Mouse (Mus musculus): ENCODE results near the gene Pde10a. TPM values are rescaled to one million over a fixed set of nuclear protein-coding genes. Genes with fewer than 3 reads are reported as not detected.

Pde10a gene
- polyA plus RNA-seq, 1 experiment from 2014 or later, result 1.4 TPM

GRCm38 (mm10) chr17:8847558-8847957 lies 322.4 kb downstream of the Pde10a start:
- Histone ChIP-seq H3K36me3 (ENCODE audit: control insufficient read depth, insufficient read depth, low read length) (no peaks in the 10 kb centered on the region), H3K9ac (replicated peaks; ENCODE audit: low read depth, low read length) (no peak overlapping the region), H3K4me1 (ENCODE audit: control insufficient read depth, insufficient read depth, low read length) (peaks cover 5% of the 10 kb centered on the region; the same call in 1 of the 2 replicates), H3K9me3 (ENCODE audit: control insufficient read depth, low read depth, low read length) (no peaks in the 10 kb centered on the region), H3K4me2 (replicated peaks; ENCODE audit: low read depth, low read length) (no peak overlapping the region), H3K27ac (ENCODE audit: low read length) (no peak overlapping the region), H3K4me3 (ENCODE audit: low read depth, low read length) (no peak overlapping the region), H3K27me3 (ENCODE audit: control insufficient read depth, insufficient read depth, low read length) (no peaks in the 10 kb centered on the region)
- WGBS, result 48% methylated on average over 7 of the region's 7 CpGs
- no peak for ATAC-seq (ENCODE audit: insufficient number of reproducible peaks, insufficient read depth, low FRiP score, low read depth)

- no peak overlapping the region for H3K9ac ChIP-seq (replicated peaks; ENCODE audit: low read depth, low read length)
- WGBS, result 94% methylated on average over 6 of the region's 6 CpGs
- no peaks in the 10 kb centered on the region for H3K36me3 ChIP-seq (ENCODE audit: control insufficient read depth, insufficient read depth, low read length)
- H3K4me3 ChIP-seq (ENCODE audit: low read depth, low read length), result no peak overlapping the region
- H3K9me3 ChIP-seq (ENCODE audit: control insufficient read depth, low read depth, low read length), result no peaks in the 10 kb centered on the region
- H3K4me1 ChIP-seq (ENCODE audit: control insufficient read depth, insufficient read depth, low read length), result no peaks in the 10 kb centered on the region
- H3K4me2 ChIP-seq (replicated peaks; ENCODE audit: low read depth, low read length), result no peak overlapping the region
- no peak overlapping the region for H3K27ac ChIP-seq (ENCODE audit: low read length)
- no peak for ATAC-seq (ENCODE audit: insufficient number of reproducible peaks, insufficient read depth, low FRiP score, low read depth)
- no peaks in the 10 kb centered on the region for H3K27me3 ChIP-seq (ENCODE audit: control insufficient read depth, insufficient read depth, low read length)
These were observed 326.7 kb downstream of the Pde10a start for GRCm38 (mm10) chr17:8851846-8852245.

GRCm38 (mm10) chr17:8856430-8857371 lies 331.5 kb downstream of the Pde10a start:
- Histone ChIP-seq H3K27ac (ENCODE audit: low read length) (no peak overlapping the region), H3K27me3 (ENCODE audit: control insufficient read depth, insufficient read depth, low read length) (no peaks in the 10 kb centered on the region), H3K4me1 (ENCODE audit: control insufficient read depth, insufficient read depth, low read length) (peaks cover 5% of the 10 kb centered on the region; the same call in 1 of the 2 replicates), H3K36me3 (ENCODE audit: control insufficient read depth, insufficient read depth, low read length) (no peaks in the 10 kb centered on the region), H3K4me3 (ENCODE audit: low read depth, low read length) (no peak overlapping the region), H3K9me3 (ENCODE audit: control insufficient read depth, low read depth, low read length) (no peaks in the 10 kb centered on the region), H3K9ac (replicated peaks; ENCODE audit: low read depth, low read length) (no peak overlapping the region), H3K4me2 (replicated peaks; ENCODE audit: low read depth, low read length) (peak overlapping the region; percentile 31)
- 35% methylated on average over 22 of the region's 22 CpGs for WGBS
- ATAC-seq (ENCODE audit: insufficient number of reproducible peaks, insufficient read depth, low FRiP score, low read depth), result peak; percentile 53; the same call in 1 of the 2 replicates

- WGBS, result 71% methylated on average over 23 of the region's 23 CpGs
- H3K27me3 ChIP-seq (ENCODE audit: control insufficient read depth, insufficient read depth, low read length), result no peaks in the 10 kb centered on the region
- no peak overlapping the region for H3K4me2 ChIP-seq (replicated peaks; ENCODE audit: low read depth, low read length)
- no peak for ATAC-seq (ENCODE audit: insufficient number of reproducible peaks, insufficient read depth, low FRiP score, low read depth)
- no peak overlapping the region for H3K27ac ChIP-seq (ENCODE audit: low read length)
- no peak overlapping the region for H3K4me3 ChIP-seq (ENCODE audit: low read depth, low read length)
- H3K36me3 ChIP-seq (ENCODE audit: control insufficient read depth, insufficient read depth, low read length), result no peaks in the 10 kb centered on the region
- H3K4me1 ChIP-seq (ENCODE audit: control insufficient read depth, insufficient read depth, low read length), result peaks cover 5% of the 10 kb centered on the region; the same call in 1 of the 2 replicates
- no peak overlapping the region for H3K9ac ChIP-seq (replicated peaks; ENCODE audit: low read depth, low read length)
- H3K9me3 ChIP-seq (ENCODE audit: control insufficient read depth, low read depth, low read length), result no peaks in the 10 kb centered on the region
These were observed 333.7 kb downstream of the Pde10a start for GRCm38 (mm10) chr17:8858636-8859421.

- H3K9me3 ChIP-seq (ENCODE audit: control insufficient read depth, low read depth, low read length), result no peaks in the 10 kb centered on the region
- no peak overlapping the region for H3K4me3 ChIP-seq (ENCODE audit: low read depth, low read length)
- H3K4me1 ChIP-seq (ENCODE audit: control insufficient read depth, insufficient read depth, low read length), result peaks cover 5% of the 10 kb centered on the region; the same call in 1 of the 2 replicates
- H3K27ac ChIP-seq (ENCODE audit: low read length), result no peak overlapping the region
- H3K36me3 ChIP-seq (ENCODE audit: control insufficient read depth, insufficient read depth, low read length), result no peaks in the 10 kb centered on the region
- ATAC-seq (ENCODE audit: insufficient number of reproducible peaks, insufficient read depth, low FRiP score, low read depth), result no peak
- 27% methylated on average over 4 of the region's 4 CpGs for WGBS
- no peaks in the 10 kb centered on the region for H3K27me3 ChIP-seq (ENCODE audit: control insufficient read depth, insufficient read depth, low read length)
- no peak overlapping the region for H3K9ac ChIP-seq (replicated peaks; ENCODE audit: low read depth, low read length)
- no peak overlapping the region for H3K4me2 ChIP-seq (replicated peaks; ENCODE audit: low read depth, low read length)
These were observed 334.3 kb downstream of the Pde10a start for GRCm38 (mm10) chr17:8859489-8859888.

- Histone ChIP-seq H3K27me3 (ENCODE audit: control insufficient read depth, insufficient read depth, low read length) (no peaks in the 10 kb centered on the region), H3K4me2 (replicated peaks; ENCODE audit: low read depth, low read length) (no peak overlapping the region), H3K4me3 (ENCODE audit: low read depth, low read length) (no peak overlapping the region), H3K36me3 (ENCODE audit: control insufficient read depth, insufficient read depth, low read length) (no peaks in the 10 kb centered on the region), H3K27ac (ENCODE audit: low read length) (no peak overlapping the region), H3K9ac (replicated peaks; ENCODE audit: low read depth, low read length) (no peak overlapping the region), H3K4me1 (ENCODE audit: control insufficient read depth, insufficient read depth, low read length) (no peaks in the 10 kb centered on the region), H3K9me3 (ENCODE audit: control insufficient read depth, low read depth, low read length) (no peaks in the 10 kb centered on the region)
- ATAC-seq (ENCODE audit: insufficient number of reproducible peaks, insufficient read depth, low FRiP score, low read depth), result 0 out of 2 replicates have a peak, but pooled peaks have one; percentile 23
- 67% methylated on average over 8 of the region's 8 CpGs for WGBS
These were observed 339.7 kb downstream of the Pde10a start for GRCm38 (mm10) chr17:8864638-8865497.

GRCm38 (mm10) chr17:8867331-8868237 lies 342.4 kb downstream of the Pde10a start:
- no peak for ATAC-seq (ENCODE audit: insufficient number of reproducible peaks, insufficient read depth, low FRiP score, low read depth)
- no peak overlapping the region for H3K9ac ChIP-seq (replicated peaks; ENCODE audit: low read depth, low read length)
- WGBS, result 73% methylated on average over 25 of the region's 25 CpGs
- H3K27me3 ChIP-seq (ENCODE audit: control insufficient read depth, insufficient read depth, low read length), result no peaks in the 10 kb centered on the region
- H3K4me2 ChIP-seq (replicated peaks; ENCODE audit: low read depth, low read length), result no peak overlapping the region
- no peak overlapping the region for H3K4me3 ChIP-seq (ENCODE audit: low read depth, low read length)
- H3K9me3 ChIP-seq (ENCODE audit: control insufficient read depth, low read depth, low read length), result no peaks in the 10 kb centered on the region
- H3K36me3 ChIP-seq (ENCODE audit: control insufficient read depth, insufficient read depth, low read length), result no peaks in the 10 kb centered on the region
- H3K4me1 ChIP-seq (ENCODE audit: control insufficient read depth, insufficient read depth, low read length), result peaks cover 5% of the 10 kb centered on the region; the same call in 1 of the 2 replicates
- no peak overlapping the region for H3K27ac ChIP-seq (ENCODE audit: low read length)

Measured in stomach, embryonic 14.5 days (tissue).